Mouse (Mus musculus) bone marrow macrophage, adult 2 months (primary cell): ENCODE data around the gene Wnt1.

Experiments used
- CTCF ChIP-seq: IDR thresholded peaks from 2 replicates; pipeline ENCODE4 v1.5.1; 2012; ENCODE audit warnings: low read depth, mild to moderate bottlenecking, low read length, moderate library complexity
- POLR2A ChIP-seq: IDR thresholded peaks from 2 replicates; pipeline ENCODE4 v1.6.1; 2012; ENCODE audit warnings: mild to moderate bottlenecking, low read depth, low read length, borderline replicate concordance

GRCm38 (mm10) chr15:98781166-98781565 lies 8.5 kb upstream of the Wnt1 start:
- TF ChIP-seq CTCF, result no peak
- no peak for TF ChIP-seq POLR2A
